Mouse (Mus musculus) neutrophil, adult 5-6 weeks (primary cell): Measurements from ENCODE around the gene Lim2. TPM values are rescaled to one million over a fixed set of nuclear protein-coding genes. Genes with fewer than 3 reads are reported as not detected.

Source experiments
- ATAC-seq: fragments of 151-379, 151-347 bp; 2 replicates; pipeline ENCODE4 v1.8.0; 2017; ENCODE audit warnings: mild to moderate bottlenecking, moderate TSS enrichment; ENCODE audit not compliant: insufficient number of reproducible peaks, poor library complexity, low FRiP score, severe bottlenecking; ENCODE audit errors: extremely low read depth
- total RNA-seq: library from RNA; stranded (forward); fragments of 200-1000 nt; gene quantifications from 2 replicates; pipeline ENCODE4 v1.2.3, GENCODE M21; 2017

Gene Lim2
- total RNA-seq, 1 experiment from 2014 or later: not detected

- ATAC-seq: no peak
These were observed 54.7 kb downstream of the Lim2 start for GRCm38 (mm10) chr7:43482090-43482716.

- no peak for ATAC-seq
These were observed 55.8 kb downstream of the Lim2 start for GRCm38 (mm10) chr7:43483236-43483635.

Other genes with a start within 250 kb of the Lim2 start
- 46.8 TPM in 2 replicates for gene Zfp715, start 114.4 kb upstream of the Lim2 start, total RNA-seq
- 27.1 and 32.2 TPM in 2 replicates for gene Siglecf, start 76.3 kb upstream of the Lim2 start, total RNA-seq
- 222 and 223 TPM in 2 replicates for gene Siglecg, start 19.5 kb upstream of the Lim2 start, total RNA-seq
- gene Nkg7, start 9.4 kb downstream of the Lim2 start, total RNA-seq: 10.7 and 13.1 TPM in 2 replicates
- not detected in 2 replicates for gene Cldnd2, start 13.1 kb downstream of the Lim2 start, total RNA-seq
- gene Etfb, start 16.4 kb downstream of the Lim2 start, total RNA-seq: 36.3 and 42.4 TPM in 2 replicates
- not detected in 2 replicates for gene Gm45233, start 16.5 kb downstream of the Lim2 start, total RNA-seq
- gene Vsig10l, start 35.5 kb downstream of the Lim2 start, total RNA-seq: 11.4 and 17.1 TPM in 2 replicates
- gene Iglon5, start 62.4 kb downstream of the Lim2 start, total RNA-seq: not detected in 2 replicates
- gene 4931406B18Rik, start 78.3 kb downstream of the Lim2 start, total RNA-seq: 1.9 and 2.1 TPM in 2 replicates
- gene Cd33, start 116.8 kb downstream of the Lim2 start, total RNA-seq: 246 and 256 TPM in 2 replicates
- 3.3 and 3.7 TPM in 2 replicates for gene Zfp658, start 134.6 kb downstream of the Lim2 start, total RNA-seq
- 9.1 and 9.7 TPM in 2 replicates for gene Zfp719, start 151.9 kb downstream of the Lim2 start, total RNA-seq
- gene Zfp819, start 179.5 kb downstream of the Lim2 start, total RNA-seq: 0.23 and 1.6 TPM in 2 replicates
- 1.0 TPM in 1 of 2 replicates, not detected in the other for gene Ceacam18, start 207.0 kb downstream of the Lim2 start, total RNA-seq
- gene Siglece, start 232.5 kb downstream of the Lim2 start, total RNA-seq: 135 and 136 TPM in 2 replicates
- 1.9 and 2.8 TPM in 2 replicates for gene Ctu1, start 244.3 kb downstream of the Lim2 start, total RNA-seq